Comparison of ENCODE assay signal across 17 mouse cellular contexts in the genomic region with DNA sequence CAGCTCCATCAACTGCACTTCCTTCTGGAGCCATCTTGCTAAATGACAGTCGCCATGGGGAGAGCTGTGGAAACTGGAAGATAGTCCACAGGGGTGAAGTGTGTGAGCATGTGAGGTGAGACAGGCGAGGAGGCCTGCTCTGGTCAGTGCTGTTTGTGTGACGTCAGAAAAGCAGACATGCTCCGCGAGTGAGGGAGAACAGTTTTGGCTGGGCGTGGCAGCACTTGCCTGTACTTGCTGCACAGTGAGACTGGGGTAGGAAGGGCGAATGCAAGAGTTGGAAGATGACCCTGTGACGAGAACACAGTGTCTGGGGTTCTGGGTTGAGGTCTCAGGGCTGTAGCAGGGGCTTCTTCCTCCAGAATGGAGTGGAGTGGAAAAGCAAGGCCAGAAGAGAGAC. TPM values are rescaled to one million over a fixed set of nuclear protein-coding genes. Genes with fewer than 3 reads are reported as not detected.
A peak's percentile ranks its signal among the peaks of the same experiment; 100 is the strongest.
DNase-seq lines count a peak whose midpoint lies in the region; ATAC-seq and TF ChIP-seq lines count a peak whose summit lies in the region.
"Had no signal": no experiment of that assay in that cellular context is flagged by ENCODE, and none has a peak within 500 bp of the region (broad histone marks: within the 10 kb centered on the region; RNA-seq: fewer than 3 reads in every experiment).

No protein-coding gene starts in this region.

- H3K36me3 ChIP-seq in heart, embryonic 12.5 days = peaks cover 30% of the 10 kb centered on the region
- H3K36me3 ChIP-seq in heart, adult 2 months (ENCODE audit: control insufficient read depth, insufficient read depth, low read length) = no peaks in the 10 kb centered on the region
- H3K36me3 ChIP-seq in lung, embryonic 15.5 days = peaks cover 11% of the 10 kb centered on the region; the same call in 1 of the 2 replicates
- H3K36me3 ChIP-seq in limb, embryonic 12.5 days = peaks cover 62% of the 10 kb centered on the region
- no peaks in the 10 kb centered on the region for H3K36me3 ChIP-seq in kidney, adult 2 months (ENCODE audit: control insufficient read depth, insufficient read depth, low read length)

- H3K27me3 ChIP-seq in heart, embryonic 12.5 days (replicated peaks) = no peaks in the 10 kb centered on the region
- no peaks in the 10 kb centered on the region for H3K27me3 ChIP-seq in heart, adult 2 months (ENCODE audit: control insufficient read depth, insufficient read depth, low read length)
- H3K27me3 ChIP-seq in lung, embryonic 15.5 days = no peaks in the 10 kb centered on the region
- H3K27me3 ChIP-seq in limb, embryonic 12.5 days = no peaks in the 10 kb centered on the region
- no peaks in the 10 kb centered on the region for H3K27me3 ChIP-seq in kidney, adult 2 months (replicated peaks; ENCODE audit: control insufficient read depth, insufficient read depth, low read length)
- H3K27me3 ChIP-seq: forebrain, embryonic 12.5 days; hindbrain, embryonic 13.5 days had no signal

- H3K79me2 ChIP-seq in heart, adult 2 months (replicated peaks; ENCODE audit: control insufficient read depth, insufficient read depth, low read length) = no peaks in the 10 kb centered on the region

- peak overlapping the region; percentile 47 for H3K4me2 ChIP-seq in heart, embryonic 12.5 days
- H3K4me2 ChIP-seq in lung, embryonic 15.5 days = peak overlapping the region; percentile 46
- H3K4me2 ChIP-seq in limb, embryonic 12.5 days = peak overlapping the region; percentile 55
- H3K4me2 ChIP-seq: forebrain, embryonic 12.5 days; hindbrain, embryonic 13.5 days had no signal

- no peak overlapping the region for H3K9ac ChIP-seq in heart, embryonic 12.5 days
- H3K9ac ChIP-seq in heart, adult 2 months (ENCODE audit: low read depth, low read length) = no peak overlapping the region
- no peak overlapping the region for H3K9ac ChIP-seq in lung, embryonic 15.5 days
- peak overlapping the region; percentile 80 for H3K9ac ChIP-seq in limb, embryonic 12.5 days (replicated peaks)
- H3K9ac ChIP-seq: forebrain, embryonic 12.5 days; hindbrain, embryonic 13.5 days had no signal

- TF ChIP-seq EP300 in heart, adult 2 months (IDR thresholded peaks at IDR 0.05; ENCODE audit: insufficient read depth, low read depth, low read length) = no peak

- TF ChIP-seq POLR2A in heart, adult 2 months (IDR thresholded peaks at IDR 0.05; ENCODE audit: insufficient read depth, low read depth, low read length) = no peak
- no peak for TF ChIP-seq POLR2A in kidney, adult 2 months (IDR thresholded peaks at IDR 0.05; ENCODE audit: low read depth, low read length)

- H3K4me1 ChIP-seq in heart, embryonic 12.5 days (replicated peaks) = peaks cover 29% of the 10 kb centered on the region
- peaks cover 3% of the 10 kb centered on the region for H3K4me1 ChIP-seq in heart, adult 2 months (ENCODE audit: control insufficient read depth, insufficient read depth, low read length)
- peaks cover 38% of the 10 kb centered on the region for H3K4me1 ChIP-seq in lung, embryonic 15.5 days
- peaks cover 32% of the 10 kb centered on the region for H3K4me1 ChIP-seq in limb, embryonic 12.5 days (replicated peaks)
- no peaks in the 10 kb centered on the region for H3K4me1 ChIP-seq in kidney, adult 2 months (ENCODE audit: control insufficient read depth, insufficient read depth, low read length)
- H3K4me1 ChIP-seq: forebrain, embryonic 12.5 days had no signal

- peak overlapping the region; percentile 8; the same call in 1 of the 2 replicates for H3K4me3 ChIP-seq in heart, embryonic 12.5 days
- no peak overlapping the region for H3K4me3 ChIP-seq in heart, adult 2 months
- peak overlapping the region; percentile 22 for H3K4me3 ChIP-seq in lung, embryonic 15.5 days
- H3K4me3 ChIP-seq in limb, embryonic 12.5 days (replicated peaks) = peak overlapping the region; percentile 49
- H3K4me3 ChIP-seq in kidney, adult 2 months (ENCODE audit: insufficient read depth, low read depth, low read length) = no peak overlapping the region
- H3K4me3 ChIP-seq: forebrain, embryonic 12.5 days; hindbrain, embryonic 13.5 days had no signal

- intact Hi-C loops in heart, adult 2 months (cut with DNase I) = no loop called here

- peak overlapping the region; percentile 6; the same call in 1 of the 2 replicates for H3K27ac ChIP-seq in heart, embryonic 12.5 days (ENCODE audit: poor library complexity, severe bottlenecking)
- H3K27ac ChIP-seq in heart, adult 2 months = no peak overlapping the region
- H3K27ac ChIP-seq in lung, embryonic 15.5 days = peak overlapping the region; percentile 93
- peak overlapping the region; percentile 98 for H3K27ac ChIP-seq in limb, embryonic 12.5 days
- no peak overlapping the region for H3K27ac ChIP-seq in kidney, adult 2 months (ENCODE audit: insufficient read depth, low read depth, low read length)
- H3K27ac ChIP-seq: forebrain, embryonic 12.5 days; hindbrain, embryonic 13.5 days had no signal

- H3K9me3 ChIP-seq in heart, embryonic 12.5 days (replicated peaks) = no peaks in the 10 kb centered on the region
- H3K9me3 ChIP-seq in lung, embryonic 15.5 days = no peaks in the 10 kb centered on the region
- no peaks in the 10 kb centered on the region for H3K9me3 ChIP-seq in limb, embryonic 12.5 days
- H3K9me3 ChIP-seq: forebrain, embryonic 12.5 days; hindbrain, embryonic 13.5 days had no signal

- no peak for TF ChIP-seq CTCF in heart, adult 2 months (IDR thresholded peaks at IDR 0.05)
- no peak for TF ChIP-seq CTCF in kidney, adult 2 months (conservative IDR thresholded peaks at IDR 0.05; ENCODE audit: insufficient read depth, insufficient read length, low read depth, low read length)

- 72% methylated on average over 8 of the region's 8 CpGs for WGBS in heart, embryonic 12.5 days
- 88% methylated on average over 8 of the region's 8 CpGs for WGBS in heart, adult 2 months
- 70% methylated on average over 8 of the region's 8 CpGs for WGBS in lung, embryonic 15.5 days
- WGBS in limb, embryonic 12.5 days = 73% methylated on average over 8 of the region's 8 CpGs
- 90% methylated on average over 8 of the region's 8 CpGs for WGBS in kidney, adult 2 months

- no peak for ATAC-seq in heart, embryonic 12.5 days (ENCODE audit: insufficient number of reproducible peaks, low FRiP score)
- no peak; the same call in 1 of the 2 replicates for ATAC-seq in lung, embryonic 15.5 days (ENCODE audit: borderline replicate concordance, extremely low read depth, low FRiP score, low TSS enrichment)
- ATAC-seq in limb, embryonic 12.5 days (ENCODE audit: insufficient number of reproducible peaks, insufficient read depth, low FRiP score, low TSS enrichment, low read depth) = no peak

- DNase-seq in heart, adult 2 months = no peak
- DNase-seq in lung, adult 18-20 months = no peak
- DNase-seq in R1 (ENCODE audit: low read depth, low spot score) = peak; percentile 50
- no peak for DNase-seq in kidney, adult 2 months
- no peak for DNase-seq in urinary bladder, postnatal 4 days (ENCODE audit: low spot score in 2 of 2)
- DNase-seq: B cell, adult 2 months; cerebellum, adult 18-20 months; gastrocnemius, postnatal 10 days; kidney, adult 8-10 months; left cerebral cortex, postnatal 4 days; lung, postnatal 36 days; thymus, postnatal 25 days had no signal

RNA-seq across cellular contexts. Expression of a gene that starts 41.4 kb away (rescaled TPM):
- 199 and 203 TPM in 2 replicates for polyA plus RNA-seq in heart, embryonic 12.5 days (2016; fragmentation: Nextera tagmentation; extraction: Ambion mirVana)
- total RNA-seq in heart, adult 2 months (2021) = 100 to 1,000 TPM in 1 of 2 experiments, 10 to 100 TPM in 1; 91.2 to 101 TPM
- polyA plus RNA-seq in heart, adult 2 months (2012; rRNA removed) = 55.3 and 80.8 TPM in 2 replicates
- 252 and 256 TPM in 2 replicates for polyA plus RNA-seq in lung, embryonic 15.5 days (2015; fragmentation: Nextera tagmentation; extraction: Ambion mirVana)
- polyA plus RNA-seq in limb, embryonic 12.5 days (2016; fragmentation: Nextera tagmentation; extraction: Ambion mirVana) = 382 and 395 TPM in 2 replicates
- polyA plus RNA-seq in kidney, adult 2 months (2012; rRNA removed) = 44.3 and 56.9 TPM in 2 replicates

Comparison
In these comparisons a context has a peak if more than half of its experiments do, and no peak if none do; other contexts are left out.
1. H3K27ac ChIP-seq: peak in heart, embryonic 12.5 days (single experiment), lung, embryonic 15.5 days (single experiment) and limb, embryonic 12.5 days (single experiment); none in heart, adult 2 months (single experiment) and kidney, adult 2 months (single experiment).
2. H3K4me3 ChIP-seq: peak in heart, embryonic 12.5 days (single experiment), lung, embryonic 15.5 days (single experiment) and limb, embryonic 12.5 days (single experiment); none in heart, adult 2 months (single experiment) and kidney, adult 2 months (single experiment).
3. Peak in every context shown above with its lines, with median percentiles within 50 percentile points of each other: H3K4me2 ChIP-seq.